Comparison of ENCODE assay signal across 8 mouse cellular contexts in the genomic region with DNA sequence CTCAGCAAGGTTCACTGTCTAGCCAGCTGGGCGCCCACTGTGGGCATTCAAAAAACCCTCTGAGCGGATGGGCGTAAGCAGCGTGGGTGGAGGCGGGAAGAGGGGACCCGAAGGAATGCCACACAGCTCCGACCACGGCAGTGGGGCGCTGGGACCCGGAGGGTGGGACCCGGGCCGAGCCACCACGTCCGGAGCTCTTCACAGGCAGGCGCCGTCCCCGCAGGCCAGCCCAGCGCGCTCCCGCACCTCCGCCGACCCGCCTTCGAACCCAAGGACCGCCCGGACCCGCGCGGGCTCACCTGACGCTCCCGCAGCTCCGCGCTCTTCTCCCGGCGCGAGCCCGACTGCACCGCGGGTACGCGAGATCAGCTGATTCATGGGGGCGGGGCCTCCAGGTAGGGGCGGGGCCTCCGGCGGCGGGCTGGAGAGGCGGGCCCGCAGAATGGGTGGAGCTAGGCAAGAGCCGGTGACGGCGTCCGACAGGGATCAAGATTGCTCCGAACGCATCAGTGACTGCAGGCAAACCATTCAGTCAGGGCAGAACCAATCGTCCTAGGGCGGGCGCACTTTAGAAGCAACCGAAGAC. TPM values are rescaled to one million over a fixed set of nuclear protein-coding genes. Genes with fewer than 3 reads are reported as not detected.
DNase-seq lines count a peak whose midpoint lies in the region; ATAC-seq and TF ChIP-seq lines count a peak whose summit lies in the region.

A gene (minus strand): TSS at position 376 of the 586 bp plus-strand sequence.

- H3K27ac ChIP-seq in embryonic facial prominence, embryonic 14.5 days (replicated peaks; ENCODE audit: low read depth, low read length): peak within 1 kb of the TSS; percentile 58; the same call in 1 of the 2 replicates
- peak within 1 kb of the TSS; percentile 89 for H3K27ac ChIP-seq in heart, adult 2 months
- no peak within 1 kb of the TSS; the same call in 1 of the 2 replicates for H3K27ac ChIP-seq in limb, embryonic 13.5 days
- peak within 1 kb of the TSS; percentile 85 for H3K27ac ChIP-seq in midbrain, embryonic 16.5 days (ENCODE audit: low read length)

- TF ChIP-seq POLR2A in heart, adult 2 months (IDR thresholded peaks at IDR 0.05; ENCODE audit: insufficient read depth, low read depth, low read length): peak; percentile 66

- intact Hi-C loops in heart, adult 2 months (cut with DNase I): loop anchor here (5.0 to 10.0 kb wide), 5 partner anchors 165 to 465 kb away; a partner anchor contains a TSS

- no peaks in the 10 kb centered on the region for H3K79me2 ChIP-seq in heart, adult 2 months (replicated peaks; ENCODE audit: control insufficient read depth, insufficient read depth, low read length)

- DNase-seq in 3T3-L1 (ENCODE audit: low read depth, low spot score): peak; percentile 97
- peak; percentile 98 to 99 for DNase-seq in adrenal gland, postnatal 4 days (ENCODE audit: low spot score in 2 of 2)
- peak; percentile 98 for DNase-seq in embryonic facial prominence, embryonic 14.5 days (ENCODE audit: low spot score)
- peak; percentile 97 to 99 for DNase-seq in heart, adult 2 months
- peak; percentile 95 to 98 for DNase-seq in kidney, adult 8-10 months
- peak; percentile 99 to 100 for DNase-seq in spleen, postnatal 10 days (ENCODE audit: low spot score in 2 of 2)

- no peaks in the 10 kb centered on the region for H3K36me3 ChIP-seq in embryonic facial prominence, embryonic 14.5 days (ENCODE audit: control insufficient read depth, insufficient read depth, low read length)
- H3K36me3 ChIP-seq in heart, adult 2 months (ENCODE audit: control insufficient read depth, insufficient read depth, low read length): no peaks in the 10 kb centered on the region
- H3K36me3 ChIP-seq in limb, embryonic 13.5 days: no peaks in the 10 kb centered on the region
- H3K36me3 ChIP-seq in midbrain, embryonic 16.5 days (ENCODE audit: control insufficient read depth, insufficient read depth, low read length): no peaks in the 10 kb centered on the region

- peak within 1 kb of the TSS; percentile 84 for H3K4me3 ChIP-seq in embryonic facial prominence, embryonic 14.5 days (ENCODE audit: low read depth, low read length)
- H3K4me3 ChIP-seq in heart, adult 2 months: peak within 1 kb of the TSS; percentile 88
- peak within 1 kb of the TSS; percentile 63 for H3K4me3 ChIP-seq in limb, embryonic 13.5 days
- peak within 1 kb of the TSS; percentile 74 for H3K4me3 ChIP-seq in midbrain, embryonic 16.5 days (ENCODE audit: low read depth, low read length)

- H3K27me3 ChIP-seq in embryonic facial prominence, embryonic 14.5 days (replicated peaks; ENCODE audit: control insufficient read depth, insufficient read depth, low read length): no peaks in the 10 kb centered on the region
- H3K27me3 ChIP-seq in heart, adult 2 months (ENCODE audit: control insufficient read depth, insufficient read depth, low read length): no peaks in the 10 kb centered on the region
- H3K27me3 ChIP-seq in limb, embryonic 13.5 days: no peaks in the 10 kb centered on the region
- H3K27me3 ChIP-seq in midbrain, embryonic 16.5 days (ENCODE audit: control insufficient read depth, insufficient read depth, low read depth, low read length): no peaks in the 10 kb centered on the region

- H3K9ac ChIP-seq in embryonic facial prominence, embryonic 14.5 days (ENCODE audit: low read depth, low read length): peak within 1 kb of the TSS; percentile 85
- H3K9ac ChIP-seq in heart, adult 2 months (ENCODE audit: low read depth, low read length): peak within 1 kb of the TSS; percentile 84
- H3K9ac ChIP-seq in limb, embryonic 13.5 days: peak within 1 kb of the TSS; percentile 76
- H3K9ac ChIP-seq in midbrain, embryonic 16.5 days (ENCODE audit: low read depth, low read length): peak within 1 kb of the TSS; percentile 69

- H3K9me3 ChIP-seq in embryonic facial prominence, embryonic 14.5 days (ENCODE audit: control insufficient read depth, low read length): no peaks in the 10 kb centered on the region
- no peaks in the 10 kb centered on the region for H3K9me3 ChIP-seq in limb, embryonic 13.5 days
- H3K9me3 ChIP-seq in midbrain, embryonic 16.5 days (replicated peaks; ENCODE audit: control insufficient read depth, low read length, poor library complexity, severe bottlenecking): no peaks in the 10 kb centered on the region

- H3K4me2 ChIP-seq in embryonic facial prominence, embryonic 14.5 days (ENCODE audit: low read depth, low read length): peak within 1 kb of the TSS; percentile 56
- H3K4me2 ChIP-seq in limb, embryonic 13.5 days (replicated peaks): peak within 1 kb of the TSS; percentile 67
- H3K4me2 ChIP-seq in midbrain, embryonic 16.5 days (ENCODE audit: low read length): peak within 1 kb of the TSS; percentile 88

- 0 out of 2 replicates have a peak, but pooled peaks have one; percentile 43 for TF ChIP-seq EP300 in heart, adult 2 months (IDR thresholded peaks at IDR 0.05; ENCODE audit: insufficient read depth, low read depth, low read length)

- under 1% methylated on average over 41 of the region's 58 CpGs for WGBS in embryonic facial prominence, embryonic 14.5 days
- under 1% methylated on average over 58 of the region's 58 CpGs for WGBS in heart, adult 2 months
- under 1% methylated on average over 57 of the region's 58 CpGs for WGBS in limb, embryonic 13.5 days
- under 1% methylated on average over 42 of the region's 58 CpGs for WGBS in midbrain, embryonic 16.5 days

- peak; percentile 98 for ATAC-seq in embryonic facial prominence, embryonic 14.5 days (ENCODE audit: low read depth)
- peak; percentile 98 for ATAC-seq in limb, embryonic 13.5 days (ENCODE audit: low FRiP score, low read depth)
- ATAC-seq in midbrain, embryonic 16.5 days: peak; percentile 99

- peaks cover 5% of the 10 kb centered on the region; the same call in 1 of the 2 replicates for H3K4me1 ChIP-seq in embryonic facial prominence, embryonic 14.5 days (ENCODE audit: control insufficient read depth, insufficient read depth, low read length)
- no peaks in the 10 kb centered on the region; the same call in 1 of the 2 replicates for H3K4me1 ChIP-seq in heart, adult 2 months (ENCODE audit: control insufficient read depth, insufficient read depth, low read length)
- peaks cover 8% of the 10 kb centered on the region; the same call in 1 of the 2 replicates for H3K4me1 ChIP-seq in limb, embryonic 13.5 days
- peaks cover 12% of the 10 kb centered on the region for H3K4me1 ChIP-seq in midbrain, embryonic 16.5 days (ENCODE audit: control insufficient read depth, insufficient read depth, low read length)

- no peak for TF ChIP-seq CTCF in heart, adult 2 months (IDR thresholded peaks at IDR 0.05)

RNA-seq across cellular contexts. Expression of the gene that starts here (rescaled TPM):
- 10 to 100 TPM; 15.2 to 16.9 TPM for total RNA-seq in adrenal gland, postnatal 4 days (2021)
- 8.6 and 9.3 TPM in 2 replicates for polyA plus RNA-seq in embryonic facial prominence, embryonic 14.5 days (2014; fragmentation: Nextera tagmentation; extraction: Ambion mirVana)
- 1 to 10 TPM; 9.8 to 9.9 TPM for total RNA-seq in heart, adult 2 months (2021)
- 2.8 and 4.7 TPM in 2 replicates for polyA plus RNA-seq in heart, adult 2 months (2012; rRNA removed)
- 8.6 and 9.1 TPM in 2 replicates for polyA plus RNA-seq in limb, embryonic 13.5 days (2015; fragmentation: Nextera tagmentation; extraction: Ambion mirVana)
- polyA plus RNA-seq in midbrain, embryonic 16.5 days (2015; fragmentation: Nextera tagmentation; extraction: Ambion mirVana): 23.5 and 24.0 TPM in 2 replicates
